ENCODE assay signal across 8 mouse cellular contexts in genomic region chr1:21460941-21461689, GRCm38 (mm10).
DNase-seq lines count a peak whose midpoint lies in the region; ATAC-seq lines count a peak whose summit lies in the region.

No protein-coding gene starts in this region.

- no peaks in the 10 kb centered on the region for H3K27me3 ChIP-seq in heart, embryonic 12.5 days (replicated peaks)
- no peaks in the 10 kb centered on the region for H3K27me3 ChIP-seq in limb, embryonic 11.5 days (ENCODE audit: control insufficient read depth, insufficient read depth, low read length)
- H3K27me3 ChIP-seq in splenic B cell, adult 2 months (ENCODE audit: control insufficient read depth, insufficient read depth, low read length, poor library complexity, severe bottlenecking): no peaks in the 10 kb centered on the region

- DNase-seq in heart, adult 8-10 months (ENCODE audit: low spot score): peak; percentile 1
- peak; percentile 86 to 92 for DNase-seq in cerebellum, postnatal 14 days
- DNase-seq in frontal cortex, postnatal 25 days (ENCODE audit: low spot score in 2 of 2): peak; percentile 54 to 56
- DNase-seq in kidney, adult 8-10 months: peak; percentile 11 to 53
- peak; percentile 78 for DNase-seq in limb, embryonic 11.5 days (ENCODE audit: low spot score)
- DNase-seq in naive thymus-derived CD4-positive, alpha-beta T cell, adult 2 months (ENCODE audit: low read depth): peak; percentile 45
- peak; percentile 69 for DNase-seq in splenic B cell, adult 2 months (ENCODE audit: low read depth, low spot score)

- H3K4me2 ChIP-seq in heart, embryonic 12.5 days: no peak overlapping the region
- H3K4me2 ChIP-seq in limb, embryonic 11.5 days (ENCODE audit: low read depth, severe bottlenecking): no peak overlapping the region

- H3K4me1 ChIP-seq in heart, embryonic 12.5 days (replicated peaks): peaks cover 9% of the 10 kb centered on the region
- no peaks in the 10 kb centered on the region for H3K4me1 ChIP-seq in limb, embryonic 11.5 days (ENCODE audit: control insufficient read depth, insufficient read depth, low read length)

- 65% methylated on average over 18 of the region's 18 CpGs for WGBS in heart, embryonic 12.5 days
- 66% methylated on average over 18 of the region's 18 CpGs for WGBS in limb, embryonic 11.5 days

- no peak overlapping the region for H3K4me3 ChIP-seq in heart, embryonic 12.5 days
- no peak overlapping the region for H3K4me3 ChIP-seq in limb, embryonic 11.5 days (ENCODE audit: low read depth, low read length)

- no peak overlapping the region for H3K9ac ChIP-seq in heart, embryonic 12.5 days
- no peak overlapping the region for H3K9ac ChIP-seq in limb, embryonic 11.5 days (ENCODE audit: low read length)

- no peaks in the 10 kb centered on the region for H3K36me3 ChIP-seq in heart, embryonic 12.5 days
- no peaks in the 10 kb centered on the region for H3K36me3 ChIP-seq in limb, embryonic 11.5 days (ENCODE audit: control insufficient read depth, insufficient read depth, low read length)
- no peaks in the 10 kb centered on the region for H3K36me3 ChIP-seq in splenic B cell, adult 2 months (ENCODE audit: control insufficient read depth, insufficient read depth, low read length, poor library complexity, severe bottlenecking)

- no peak for ATAC-seq in heart, embryonic 12.5 days (ENCODE audit: insufficient number of reproducible peaks, low FRiP score)
- peak; percentile 47; the same call in 1 of the 2 replicates for ATAC-seq in limb, embryonic 11.5 days (ENCODE audit: insufficient number of reproducible peaks, low FRiP score, low TSS enrichment, low read depth)

- H3K9me3 ChIP-seq in heart, embryonic 12.5 days (replicated peaks): no peaks in the 10 kb centered on the region
- H3K9me3 ChIP-seq in limb, embryonic 11.5 days (ENCODE audit: control insufficient read depth, low read length): no peaks in the 10 kb centered on the region

- H3K27ac ChIP-seq in heart, embryonic 12.5 days (ENCODE audit: poor library complexity, severe bottlenecking): no peak overlapping the region
- no peak overlapping the region for H3K27ac ChIP-seq in limb, embryonic 11.5 days (replicated peaks; ENCODE audit: low read depth, low read length)

Comparison
In these comparisons a context has a peak if more than half of its experiments do, and no peak if none do; other contexts are left out.
1. DNase-seq: peak in every context shown above with its lines; median percentile 89 in cerebellum, postnatal 14 days; 78 in limb, embryonic 11.5 days; 69 in splenic B cell, adult 2 months; 55 in frontal cortex, postnatal 25 days; 45 in naive thymus-derived CD4-positive, alpha-beta T cell, adult 2 months; 32 in kidney, adult 8-10 months; 1 in heart, adult 8-10 months.